Mouse (Mus musculus) heart, adult 9 months (tissue): ENCODE data around the gene Prkacb.
"Not testable (repeated sequence)": the region's sequence is repeated elsewhere in the genome, so short reads cannot be mapped to it uniquely, and the experiment has no call there.

ENCODE experiments used
- DNase-seq, 2 experiments: peaks; one replicate each; pipeline ENCODE4 v3.0.0; 2022; ENCODE audit warnings: low spot score in 2 of 2

Prkacb gene

GRCm38 (mm10) chr3:146778451-146778850 is 34.3 kb downstream of the Prkacb start:
- no peak for DNase-seq

- DNase-seq: no peak
These were observed 36.1 kb downstream of the Prkacb start for GRCm38 (mm10) chr3:146776711-146777110.

- no peak for DNase-seq
These were observed 41.9 kb downstream of the Prkacb start for GRCm38 (mm10) chr3:146770853-146771252.

GRCm38 (mm10) chr3:146769940-146770659 is 42.7 kb downstream of the Prkacb start:
- DNase-seq: no peak

GRCm38 (mm10) chr3:146769569-146769939 is 43.2 kb downstream of the Prkacb start:
- no peak for DNase-seq

- no peak for DNase-seq
These were observed 43.9 kb downstream of the Prkacb start for GRCm38 (mm10) chr3:146768921-146769320.

GRCm38 (mm10) chr3:146768360-146768759 is 44.4 kb downstream of the Prkacb start:
- DNase-seq: no peak

- peak; percentile 21 to 29 for DNase-seq
These were observed 46.0 kb downstream of the Prkacb start for GRCm38 (mm10) chr3:146766701-146767181.

GRCm38 (mm10) chr3:146766071-146766605 is 46.7 kb downstream of the Prkacb start:
- no peak for DNase-seq

GRCm38 (mm10) chr3:146764871-146765529 is 47.8 kb downstream of the Prkacb start:
- DNase-seq: no peak

GRCm38 (mm10) chr3:146763054-146763453 is 49.7 kb downstream of the Prkacb start:
- not testable (repeated sequence) for DNase-seq

- no peak for DNase-seq
These were observed 51.5 kb downstream of the Prkacb start for GRCm38 (mm10) chr3:146761276-146761675.

- DNase-seq: no peak
These were observed 54.5 kb downstream of the Prkacb start for GRCm38 (mm10) chr3:146757970-146758960.

GRCm38 (mm10) chr3:146754270-146754669 is 58.5 kb downstream of the Prkacb start:
- no peak for DNase-seq

GRCm38 (mm10) chr3:146741564-146742202 is 71.1 kb downstream of the Prkacb start:
- DNase-seq: no peak

GRCm38 (mm10) chr3:146741158-146741557 is 71.6 kb downstream of the Prkacb start:
- DNase-seq: no peak

GRCm38 (mm10) chr3:146736186-146736585 is 76.6 kb downstream of the Prkacb start:
- not testable (repeated sequence) for DNase-seq

- no peak for DNase-seq
These were observed 77.1 kb downstream of the Prkacb start for GRCm38 (mm10) chr3:146735657-146736056.

GRCm38 (mm10) chr3:146734907-146735629 is 77.7 kb downstream of the Prkacb start:
- no peak for DNase-seq

GRCm38 (mm10) chr3:146731499-146731898 is 81.3 kb downstream of the Prkacb start:
- no peak for DNase-seq
